Mouse (Mus musculus) midbrain, embryonic 10.5 days (tissue): ENCODE data around the gene Pam. TPM values are rescaled to one million over a fixed set of nuclear protein-coding genes. Genes with fewer than 3 reads are reported as not detected.

Experiments used
- DNase-seq: peaks from one replicate; pipeline ENCODE4 v3.0.0-alpha.2; 2017; ENCODE audit warnings: low spot score
- H3K27ac ChIP-seq: fragments of 300-500 bp; sonication (generic); replicated peaks from 2 replicates; pipeline ENCODE4 v1.5.1; 2016; ENCODE audit warnings: mild to moderate bottlenecking
- H3K27me3 ChIP-seq: fragments of 300-500 bp; sonication (generic); 2 replicates; pipeline ENCODE4 v1.6.1; 2016; ENCODE audit warnings: low read depth, mild to moderate bottlenecking; ENCODE audit not compliant: poor library complexity, severe bottlenecking
- H3K36me3 ChIP-seq: fragments of 300-500 bp; sonication (generic); 2 replicates; pipeline ENCODE4 v1.6.1; 2016; ENCODE audit warnings: mild to moderate bottlenecking, moderate library complexity
- H3K4me1 ChIP-seq: fragments of 300-500 bp; sonication (generic); 2 replicates; pipeline ENCODE4 v1.6.1; 2016
- H3K4me3 ChIP-seq: fragments of 300-500 bp; sonication (generic); 2 replicates; pipeline ENCODE4 v1.5.1; 2016; ENCODE audit warnings: mild to moderate bottlenecking, moderate library complexity
- H3K9me3 ChIP-seq: fragments of 300-500 bp; sonication (generic); replicated peaks from 2 replicates; pipeline ENCODE4 v1.6.1; 2016; ENCODE audit warnings: mild to moderate bottlenecking
- WGBS: fragments of 180-500 bp; shearing (Covaris S2); methylation state at CpG from one replicate; pipeline ENCODE4 v1.1.7; 2016; 5-methylcytosine and 5-hydroxymethylcytosine counted together
- polyA plus RNA-seq: library from polyadenylated mRNA; unstranded; fragments of >200 nt; fragmentation: Nextera tagmentation; extraction: Ambion mirVana; gene quantifications from 2 replicates; pipeline ENCODE4 v1.2.1, GENCODE M21; 2016

The Pam gene
- polyA plus RNA-seq, 1 experiment from 2014 or later: 18.9 TPM

DNA sequence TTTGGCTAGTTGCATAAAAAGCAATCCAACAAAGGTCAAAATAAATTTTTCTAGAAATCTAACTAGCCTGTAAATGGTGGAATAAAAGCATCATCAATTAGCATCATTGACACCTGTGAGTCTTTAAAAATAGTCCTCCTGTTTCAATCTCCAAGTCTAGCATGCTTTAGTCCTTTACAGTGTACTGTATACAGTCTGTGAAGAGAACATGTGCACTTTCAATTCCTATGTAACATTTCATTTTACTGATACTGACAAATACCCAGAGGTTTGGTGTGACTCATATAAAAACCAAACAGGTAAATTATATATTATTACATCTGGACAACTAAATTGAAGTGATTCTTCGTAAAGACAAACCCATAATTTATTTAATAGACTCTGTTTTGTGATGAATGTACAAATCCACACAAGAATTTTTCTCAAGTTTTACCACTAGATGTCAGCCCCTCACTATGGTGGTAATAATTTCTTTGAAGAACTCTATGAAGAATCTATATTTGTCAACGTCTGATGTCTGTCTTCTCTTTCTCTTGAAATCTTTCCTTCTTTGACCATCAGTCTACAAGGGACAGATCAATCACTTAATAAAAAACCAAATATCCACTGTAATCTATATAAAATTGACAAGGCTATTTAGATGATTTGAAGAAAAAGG lies 286.1 kb downstream of the Pam start:
- no peak for DNase-seq
- 57% methylated on average over 2 of the region's 2 CpGs for WGBS
- H3K36me3 ChIP-seq: no peaks in the 10 kb centered on the region

DNA sequence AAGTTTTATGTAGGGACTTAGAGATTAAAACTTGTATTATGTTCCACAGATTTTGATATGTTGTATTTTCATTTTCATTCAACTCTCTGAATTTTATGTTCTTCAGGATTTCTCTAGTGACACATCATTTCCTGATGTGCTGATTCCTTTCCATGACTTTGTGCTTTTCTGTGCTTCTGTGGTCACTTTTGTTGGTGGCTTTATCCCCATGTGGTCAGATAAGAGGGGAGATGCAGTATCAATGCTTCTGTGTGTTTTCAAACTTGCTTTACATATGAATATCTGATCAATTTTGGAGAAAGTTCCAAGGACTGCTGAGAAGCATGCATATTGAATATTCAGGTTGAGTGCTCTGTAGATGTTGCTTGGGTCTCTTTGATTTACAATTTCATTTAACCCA lies 290.9 kb downstream of the Pam start:
- Histone ChIP-seq H3K4me1 (no peaks in the 10 kb centered on the region), H3K4me3 (no peak overlapping the region), H3K27me3 (no peaks in the 10 kb centered on the region), H3K27ac (no peak overlapping the region), H3K36me3 (no peaks in the 10 kb centered on the region), H3K9me3 (peaks cover 8% of the 10 kb centered on the region; the same call in 1 of the 2 replicates)
- DNase-seq: no peak

More for the DNA sequence above, 286.1 kb downstream of the Pam start:
- H3K4me3 ChIP-seq: no peak overlapping the region
- no peaks in the 10 kb centered on the region for H3K9me3 ChIP-seq
- no peaks in the 10 kb centered on the region for H3K27me3 ChIP-seq
- H3K27ac ChIP-seq: no peak overlapping the region
- no peaks in the 10 kb centered on the region for H3K4me1 ChIP-seq

- Histone ChIP-seq H3K9me3 (peaks cover 8% of the 10 kb centered on the region; the same call in 1 of the 2 replicates), H3K4me1 (no peaks in the 10 kb centered on the region), H3K27ac (no peak overlapping the region), H3K4me3 (no peak overlapping the region), H3K27me3 (no peaks in the 10 kb centered on the region), H3K36me3 (no peaks in the 10 kb centered on the region)
- DNase-seq: no peak
- WGBS: 60% methylated on average over 4 of the region's 4 CpGs
These were observed 293.1 kb downstream of the Pam start for GRCm38 (mm10) chr1:97802207-97802902.

- H3K9me3 ChIP-seq: peaks cover 8% of the 10 kb centered on the region; the same call in 1 of the 2 replicates
- no peak overlapping the region for H3K4me3 ChIP-seq
- H3K27ac ChIP-seq: no peak overlapping the region
- no peaks in the 10 kb centered on the region for H3K36me3 ChIP-seq
- H3K4me1 ChIP-seq: no peaks in the 10 kb centered on the region
- no peaks in the 10 kb centered on the region for H3K27me3 ChIP-seq
- 92% methylated on average over 9 of the region's 9 CpGs for WGBS
- DNase-seq: no peak
These were observed 299.5 kb downstream of the Pam start for GRCm38 (mm10) chr1:97795936-97796335.

- no peaks in the 10 kb centered on the region for H3K36me3 ChIP-seq
- WGBS: 82% methylated on average over 3 of the region's 3 CpGs
- H3K4me1 ChIP-seq: no peaks in the 10 kb centered on the region
- DNase-seq: no peak
- no peak overlapping the region for H3K27ac ChIP-seq
- H3K9me3 ChIP-seq: no peaks in the 10 kb centered on the region
- H3K27me3 ChIP-seq: no peaks in the 10 kb centered on the region
- H3K4me3 ChIP-seq: no peak overlapping the region
These were observed 301.3 kb downstream of the Pam start for GRCm38 (mm10) chr1:97794110-97794509.

DNA sequence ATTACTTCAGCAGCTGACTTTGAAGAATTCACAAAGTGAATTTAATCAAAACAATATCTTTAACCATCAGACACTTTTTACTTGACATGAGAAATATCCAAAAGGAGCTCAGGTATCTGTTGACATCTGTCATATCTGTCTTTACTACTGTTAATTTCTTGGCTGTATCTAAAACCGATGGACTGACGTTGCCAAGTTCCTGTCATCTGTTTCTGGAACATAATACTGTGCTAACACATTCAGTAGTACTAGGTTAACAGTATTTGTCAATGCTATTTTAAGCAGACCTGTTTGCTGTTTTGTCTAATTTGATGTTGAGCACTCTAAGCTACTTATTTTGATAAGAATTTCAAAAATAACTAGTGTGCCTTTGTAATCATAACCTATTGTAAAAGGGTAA lies 307.0 kb downstream of the Pam start:
- WGBS: 96% methylated on average over 2 of the region's 2 CpGs
- H3K36me3 ChIP-seq: no peaks in the 10 kb centered on the region
- H3K9me3 ChIP-seq: no peaks in the 10 kb centered on the region
- H3K4me3 ChIP-seq: no peak overlapping the region
- H3K27me3 ChIP-seq: no peaks in the 10 kb centered on the region
- H3K27ac ChIP-seq: no peak overlapping the region
- H3K4me1 ChIP-seq: no peaks in the 10 kb centered on the region
- DNase-seq: no peak

- DNase-seq: no peak
- Histone ChIP-seq H3K27me3 (no peaks in the 10 kb centered on the region), H3K9me3 (no peaks in the 10 kb centered on the region), H3K36me3 (no peaks in the 10 kb centered on the region), H3K4me3 (no peak overlapping the region), H3K27ac (no peak overlapping the region), H3K4me1 (no peaks in the 10 kb centered on the region)
- whole genome bisulfite sequencing: 92% methylated on average over 3 of the region's 3 CpGs
These were observed 307.8 kb downstream of the Pam start for GRCm38 (mm10) chr1:97787674-97788073.

DNA sequence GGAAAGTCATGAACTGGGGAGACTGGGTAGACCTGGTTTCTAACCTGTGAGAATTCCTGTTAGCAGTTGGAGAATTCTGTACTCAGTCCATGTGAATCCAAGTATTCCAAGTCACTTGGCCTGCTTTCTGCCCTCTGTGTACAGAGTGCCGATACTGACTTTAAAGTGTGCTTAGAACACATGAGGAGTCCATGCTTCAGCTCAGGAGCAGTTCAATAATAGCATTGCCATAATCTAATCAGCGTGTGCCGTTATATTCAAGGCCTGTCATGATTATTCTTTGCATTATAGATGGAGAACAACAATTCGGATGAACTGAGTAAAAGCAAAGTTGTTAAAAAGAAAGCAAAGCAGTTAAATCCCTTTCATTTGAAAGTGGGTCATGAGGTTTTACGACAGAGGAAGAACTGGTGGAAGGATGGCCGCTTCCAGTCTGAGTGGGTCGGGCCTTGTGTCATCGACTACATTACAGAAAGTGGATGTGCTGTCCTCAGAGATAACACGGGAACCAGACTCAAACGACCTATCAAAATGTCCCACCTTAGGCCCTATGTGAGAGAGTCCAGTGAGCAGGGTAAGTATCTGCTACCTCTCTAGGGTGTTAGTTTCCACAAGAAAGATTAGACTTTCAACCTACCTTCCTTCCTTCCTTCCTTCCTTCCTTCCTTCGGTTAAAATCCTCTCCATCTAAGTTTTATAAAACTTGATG lies 309.6 kb downstream of the Pam start:
- Histone ChIP-seq H3K27ac (no peak overlapping the region), H3K27me3 (no peaks in the 10 kb centered on the region), H3K4me1 (no peaks in the 10 kb centered on the region), H3K36me3 (no peaks in the 10 kb centered on the region), H3K4me3 (no peak overlapping the region), H3K9me3 (no peaks in the 10 kb centered on the region)
- 92% methylated on average over 11 of the region's 11 CpGs for WGBS
- DNase-seq: no peak

DNA sequence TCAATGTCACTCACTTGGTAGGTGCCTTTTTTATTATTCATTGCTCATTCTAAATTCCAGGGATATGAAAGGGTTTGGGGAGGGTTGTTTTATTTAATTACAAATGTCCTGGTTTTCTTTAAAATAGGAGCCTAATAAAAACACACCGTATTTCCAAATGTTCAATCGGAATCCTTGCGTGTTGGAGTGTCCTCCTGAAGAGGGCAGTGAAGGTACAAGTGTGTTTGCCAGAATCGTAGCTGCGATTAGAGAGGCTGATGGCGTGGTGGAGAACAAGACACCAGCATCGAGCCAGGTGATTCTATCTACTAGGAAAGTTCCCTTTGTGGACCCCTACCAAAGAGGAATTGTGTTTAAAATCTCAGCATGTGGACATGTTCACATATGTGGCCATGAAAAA lies 310.5 kb downstream of the Pam start:
- 77% methylated on average over 7 of the region's 7 CpGs for WGBS
- Histone ChIP-seq H3K27ac (no peak overlapping the region), H3K36me3 (no peaks in the 10 kb centered on the region), H3K27me3 (no peaks in the 10 kb centered on the region), H3K9me3 (no peaks in the 10 kb centered on the region), H3K4me1 (no peaks in the 10 kb centered on the region), H3K4me3 (no peak overlapping the region)
- DNase-seq: no peak

DNA sequence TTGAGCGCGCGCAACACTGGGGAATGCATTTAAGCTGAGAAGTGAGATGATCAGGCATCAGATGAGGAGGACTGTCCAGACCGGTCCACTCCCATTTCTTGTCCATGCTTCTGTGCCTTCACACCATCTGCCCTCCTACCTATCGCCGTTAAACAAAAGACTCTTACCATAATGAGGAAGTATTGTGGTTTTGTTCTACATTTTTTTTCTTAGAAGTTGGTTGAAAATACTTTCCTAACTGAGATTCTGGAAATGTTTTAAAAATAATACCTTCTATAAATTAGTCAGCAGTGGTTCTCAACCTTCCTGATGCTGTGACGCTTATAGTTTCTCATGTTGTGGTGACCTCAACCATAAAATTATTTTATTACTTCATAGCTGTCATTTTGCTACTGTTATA lies 313.8 kb downstream of the Pam start:
- Histone ChIP-seq H3K36me3 (no peaks in the 10 kb centered on the region), H3K27ac (no peak overlapping the region), H3K9me3 (no peaks in the 10 kb centered on the region), H3K27me3 (no peaks in the 10 kb centered on the region), H3K4me3 (no peak overlapping the region), H3K4me1 (no peaks in the 10 kb centered on the region)
- DNase-seq: no peak
- 95% methylated on average over 7 of the region's 7 CpGs for WGBS

GRCm38 (mm10) chr1:97773973-97774372 lies 321.5 kb downstream of the Pam start:
- Histone ChIP-seq H3K27me3 (peaks cover 4% of the 10 kb centered on the region; the same call in 1 of the 2 replicates), H3K4me1 (peaks cover 8% of the 10 kb centered on the region), H3K4me3 (no peak overlapping the region), H3K36me3 (no peaks in the 10 kb centered on the region), H3K9me3 (no peaks in the 10 kb centered on the region), H3K27ac (no peak overlapping the region)
- DNase-seq: no peak
- WGBS: 93% methylated on average over 2 of the region's 2 CpGs

- no peak for DNase-seq
- Histone ChIP-seq H3K4me1 (peaks cover 14% of the 10 kb centered on the region), H3K27me3 (peaks cover 4% of the 10 kb centered on the region; the same call in 1 of the 2 replicates), H3K27ac (no peak overlapping the region), H3K4me3 (no peak overlapping the region), H3K9me3 (no peaks in the 10 kb centered on the region), H3K36me3 (no peaks in the 10 kb centered on the region)
- 85% methylated on average over 6 of the region's 6 CpGs for WGBS
These were observed 322.1 kb downstream of the Pam start for GRCm38 (mm10) chr1:97773362-97773761.

GRCm38 (mm10) chr1:97771727-97772126 lies 323.7 kb downstream of the Pam start:
- Histone ChIP-seq H3K27me3 (peaks cover 4% of the 10 kb centered on the region; the same call in 1 of the 2 replicates), H3K9me3 (no peaks in the 10 kb centered on the region), H3K4me1 (peaks cover 28% of the 10 kb centered on the region), H3K36me3 (no peaks in the 10 kb centered on the region), H3K27ac (no peak overlapping the region), H3K4me3 (no peak overlapping the region)
- no peak for DNase-seq
- WGBS: 92% methylated on average over 5 of the region's 5 CpGs
